In genomic region chr3:41554480-41555475, GRCm38 (mm10) we compare ENCODE assay signal across 30 mouse cellular contexts. TPM values are rescaled to one million over a fixed set of nuclear protein-coding genes. Genes with fewer than 3 reads are reported as not detected.
DNase-seq lines count a peak whose midpoint lies in the region; ATAC-seq lines count a peak whose summit lies in the region.
"Had no signal": no experiment of that assay in that cellular context is flagged by ENCODE, and none has a peak within 500 bp of the region (broad histone marks: within the 10 kb centered on the region; RNA-seq: fewer than 3 reads in every experiment).

No protein-coding gene starts in this region.

- H3K27ac ChIP-seq in midbrain, embryonic 11.5 days (ENCODE audit: low read depth, low read length), result no peak overlapping the region
- H3K27ac ChIP-seq in midbrain, embryonic 14.5 days (replicated peaks; ENCODE audit: low read depth, low read length), result no peak overlapping the region
- H3K27ac ChIP-seq: embryonic facial prominence, embryonic 13.5 days; heart, adult 2 months; hindbrain, embryonic 13.5 days; kidney, postnatal 0 days; limb, embryonic 13.5 days; liver, embryonic 12.5 days; macrophage; midbrain, embryonic 10.5 days; neural tube, embryonic 12.5 days had no signal

- DNase-seq in midbrain, embryonic 11.5 days (ENCODE audit: low spot score, missing footprints), result peak; percentile 74
- DNase-seq in midbrain, embryonic 14.5 days, result no peak
- DNase-seq in ES-CJ7 (ENCODE audit: low read depth, low spot score) (peak; percentile 50), NIH3T3 (ENCODE audit: low read depth) (peak; percentile 29), adipocyte (ENCODE audit: low spot score) (no peak)
- no peak for DNase-seq in thymus, adult 18-20 months
- DNase-seq: adrenal gland, postnatal 36 days; cerebellum, adult 8-10 months; heart, adult 2 months; heart, postnatal 4 days; kidney, adult 2 months; kidney, postnatal 4 days; liver, postnatal 0 days; right cerebral cortex, adult 18-20 months; spleen, adult 18-20 months had no signal

- H3K9ac ChIP-seq in midbrain, embryonic 11.5 days (ENCODE audit: low read length), result no peak overlapping the region
- H3K9ac ChIP-seq in midbrain, embryonic 14.5 days (replicated peaks; ENCODE audit: low read length), result no peak overlapping the region
- H3K9ac ChIP-seq: embryonic facial prominence, embryonic 13.5 days; heart, embryonic 12.5 days; hindbrain, embryonic 13.5 days; limb, embryonic 13.5 days; liver, embryonic 12.5 days; liver, postnatal 0 days; neural tube, embryonic 12.5 days had no signal

- no peaks in the 10 kb centered on the region for H3K9me3 ChIP-seq in midbrain, embryonic 11.5 days (ENCODE audit: control insufficient read depth, low read length)
- no peaks in the 10 kb centered on the region for H3K9me3 ChIP-seq in midbrain, embryonic 14.5 days (ENCODE audit: control insufficient read depth, low read length)
- H3K9me3 ChIP-seq: embryonic facial prominence, embryonic 13.5 days; heart, embryonic 12.5 days; hindbrain, embryonic 13.5 days; limb, embryonic 13.5 days; liver, embryonic 12.5 days; neural tube, embryonic 12.5 days had no signal

- 94% methylated on average over 24 of the region's 24 CpGs for WGBS in midbrain, embryonic 11.5 days
- WGBS in midbrain, embryonic 14.5 days, result 96% methylated on average over 24 of the region's 24 CpGs

- no peaks in the 10 kb centered on the region for H3K36me3 ChIP-seq in midbrain, embryonic 11.5 days (ENCODE audit: control insufficient read depth, insufficient read depth, low read length)
- no peaks in the 10 kb centered on the region for H3K36me3 ChIP-seq in midbrain, embryonic 14.5 days (ENCODE audit: control insufficient read depth, insufficient read depth, low read length)
- H3K36me3 ChIP-seq: embryonic facial prominence, embryonic 13.5 days; heart, embryonic 12.5 days; hindbrain, embryonic 13.5 days; limb, embryonic 13.5 days; liver, embryonic 12.5 days; midbrain, embryonic 10.5 days; neural tube, embryonic 12.5 days had no signal

- H3K27me3 ChIP-seq in midbrain, embryonic 11.5 days (ENCODE audit: control insufficient read depth, insufficient read depth, low read length), result no peaks in the 10 kb centered on the region
- H3K27me3 ChIP-seq in midbrain, embryonic 14.5 days (ENCODE audit: control insufficient read depth, insufficient read depth, low read length), result no peaks in the 10 kb centered on the region
- H3K27me3 ChIP-seq: embryonic facial prominence, embryonic 13.5 days; heart, embryonic 12.5 days; hindbrain, embryonic 13.5 days; limb, embryonic 13.5 days; liver, embryonic 12.5 days; neural tube, embryonic 12.5 days had no signal

- no peaks in the 10 kb centered on the region for H3K4me1 ChIP-seq in midbrain, embryonic 11.5 days (ENCODE audit: control insufficient read depth, insufficient read depth, low read length)
- H3K4me1 ChIP-seq in midbrain, embryonic 14.5 days (ENCODE audit: control insufficient read depth, insufficient read depth, low read length), result no peaks in the 10 kb centered on the region
- H3K4me1 ChIP-seq: embryonic facial prominence, embryonic 13.5 days; hindbrain, embryonic 13.5 days; limb, embryonic 13.5 days; midbrain, embryonic 10.5 days; neural tube, embryonic 12.5 days had no signal

- no peak for ATAC-seq in midbrain, embryonic 11.5 days (ENCODE audit: low FRiP score)
- no peak for ATAC-seq in midbrain, embryonic 14.5 days (ENCODE audit: low FRiP score, low TSS enrichment)
- 0 out of 2 replicates have a peak, but pooled peaks have one; percentile 18 for ATAC-seq in megakaryocyte progenitor cell, adult 5-6 weeks (replicated peaks; ENCODE audit: poor library complexity)
- ATAC-seq in megakaryocyte, adult 5-6 weeks (ENCODE audit: poor library complexity, severe bottlenecking), result no peak
- ATAC-seq: forebrain, embryonic 16.5 days; liver, embryonic 12.5 days; liver, postnatal 0 days; lung, postnatal 0 days had no signal

- no peak overlapping the region for H3K4me2 ChIP-seq in midbrain, embryonic 11.5 days
- H3K4me2 ChIP-seq in midbrain, embryonic 14.5 days (ENCODE audit: low read length), result no peak overlapping the region
- H3K4me2 ChIP-seq: embryonic facial prominence, embryonic 13.5 days; heart, embryonic 12.5 days; hindbrain, embryonic 13.5 days; limb, embryonic 13.5 days; liver, embryonic 12.5 days; neural tube, embryonic 12.5 days had no signal

- no peak overlapping the region for H3K4me3 ChIP-seq in midbrain, embryonic 11.5 days (ENCODE audit: low read depth, low read length)
- H3K4me3 ChIP-seq in midbrain, embryonic 14.5 days (replicated peaks; ENCODE audit: low read depth, low read length), result no peak overlapping the region
- H3K4me3 ChIP-seq: embryonic facial prominence, embryonic 13.5 days; erythroblast, embryonic 14.5 days; heart, adult 2 months; heart, embryonic 12.5 days; hindbrain, embryonic 13.5 days; limb, embryonic 13.5 days; liver, embryonic 12.5 days; midbrain, embryonic 10.5 days; myocyte; neural tube, embryonic 12.5 days had no signal

RNA-seq across cellular contexts. Expression of gene Jade1, which starts 0.8 kb away (rescaled TPM):
- polyA plus RNA-seq in midbrain, embryonic 11.5 days (2014; fragmentation: Nextera tagmentation; extraction: Ambion mirVana), result 17.1 and 20.2 TPM in 2 replicates
- polyA plus RNA-seq in midbrain, embryonic 14.5 days (2014; fragmentation: Nextera tagmentation; extraction: Ambion mirVana), result 9.4 and 13.1 TPM in 2 replicates
- 45.3 and 47.8 TPM in 2 replicates for total RNA-seq in megakaryocyte progenitor cell, adult 5-6 weeks (2015)
- total RNA-seq in megakaryocyte progenitor cell, adult 5-6 weeks (2017), result 34.6 and 38.7 TPM in 2 replicates
- total RNA-seq in megakaryocyte, adult 5-6 weeks (2015), result 23.4 and 26.5 TPM in 2 replicates
- total RNA-seq in megakaryocyte, adult 5-6 weeks (2017), result 17.7 and 20.4 TPM in 2 replicates

Comparison
In these comparisons a context has a peak if more than half of its experiments do, and no peak if none do; other contexts are left out.
1. DNase-seq: peak in midbrain, embryonic 11.5 days (single experiment), ES-CJ7 (single experiment) and NIH3T3 (single experiment); none in midbrain, embryonic 14.5 days (single experiment), adipocyte (single experiment) and thymus, adult 18-20 months (0 of 2).